Mouse (Mus musculus) heart, embryonic 14.5 days (tissue): ENCODE data around the gene Tmem199. TPM values are rescaled to one million over a fixed set of nuclear protein-coding genes. Genes with fewer than 3 reads are reported as not detected.
A peak's percentile ranks its signal among the peaks of the same experiment; 100 is the strongest.

Experiments
- ATAC-seq: fragments of 200-750 bp; cut with Nextera tagmentation; 2 replicates; pipeline ENCODE4 v1.8.0; 2017; ENCODE audit warnings: low read depth, moderate TSS enrichment; ENCODE audit not compliant: insufficient number of reproducible peaks, insufficient read depth, low FRiP score
- H3K27ac ChIP-seq, 2 experiments: fragments of 200-500 bp in 1 of 2; fragments of 300-500 bp in 1 of 2; sonication (generic) in 1 of 2; replicated peaks in 1 of 2; 2 replicates each; pipeline ENCODE4 v1.5.1; 2012 to 2014; ENCODE audit warnings: low read depth in 2 of 2, low read length in 2 of 2, control low read depth in 1 of 2, mild to moderate bottlenecking in 1 of 2, mixed read lengths in 1 of 2; ENCODE audit not compliant: control insufficient read depth in 1 of 2, insufficient read depth in 1 of 2
- H3K27me3 ChIP-seq: fragments of 300-500 bp; sonication (generic); 2 replicates; pipeline ENCODE4 v1.6.1; 2014; ENCODE audit warnings: mild to moderate bottlenecking, low read length, control low read depth; ENCODE audit not compliant: control insufficient read depth, insufficient read depth
- H3K36me3 ChIP-seq: fragments of 300-500 bp; sonication (generic); 2 replicates; pipeline ENCODE4 v1.6.1; 2014; ENCODE audit warnings: mild to moderate bottlenecking, control low read depth, low read length, mixed read lengths; ENCODE audit not compliant: control insufficient read depth, insufficient read depth
- H3K4me1 ChIP-seq, 2 experiments: fragments of 200-500 bp in 1 of 2; fragments of 300-500 bp in 1 of 2; sonication (generic) in 1 of 2; 2 replicates each; pipeline ENCODE4 v1.6.1; 2012 to 2014; ENCODE audit warnings: low read length in 2 of 2, control low read depth in 1 of 2, mixed read lengths in 1 of 2; ENCODE audit not compliant: control insufficient read depth in 2 of 2, insufficient read depth in 2 of 2
- H3K4me2 ChIP-seq: fragments of 300-500 bp; sonication (generic); 2 replicates; pipeline ENCODE4 v1.6.1; 2014; ENCODE audit warnings: mild to moderate bottlenecking, low read length
- H3K4me3 ChIP-seq, 2 experiments: fragments of 200-500 bp in 1 of 2; fragments of 300-500 bp in 1 of 2; sonication (generic) in 1 of 2; 2 replicates each; pipeline ENCODE4 v1.5.1; 2012 to 2014; ENCODE audit warnings: low read length in 2 of 2, mild to moderate bottlenecking in 2 of 2, control low read depth in 1 of 2, low read depth in 1 of 2, moderate library complexity in 1 of 2; ENCODE audit not compliant: control insufficient read depth in 1 of 2, insufficient read depth in 1 of 2
- H3K9ac ChIP-seq: fragments of 300-500 bp; sonication (generic); 2 replicates; pipeline ENCODE4 v1.6.1; 2014; ENCODE audit warnings: mild to moderate bottlenecking, low read length
- H3K9me3 ChIP-seq: fragments of 300-500 bp; sonication (generic); 2 replicates; pipeline ENCODE4 v1.6.1; 2016; ENCODE audit warnings: low read length, control low read depth; ENCODE audit not compliant: control insufficient read depth
- WGBS: fragments of 180-500 bp; shearing (Covaris S2); extraction: QIAGEN DNeasy Blood & Tissue Kit; methylation state at CpG from one replicate; pipeline ENCODE4 v1.1.7; 2014; 5-methylcytosine and 5-hydroxymethylcytosine counted together
- polyA plus RNA-seq: library from polyadenylated mRNA; unstranded; fragments of >200 nt; fragmentation: Nextera tagmentation; extraction: Ambion mirVana; gene quantifications from 2 replicates; pipeline ENCODE4 v1.2.1, GENCODE M21; 2014

The Tmem199 gene
- polyA plus RNA-seq, 1 experiment from 2014 or later, result 44.4 TPM

- no peak overlapping the region for H3K4me3 ChIP-seq
- no peak for ATAC-seq
- H3K9ac ChIP-seq, result no peak overlapping the region
- no peaks in the 10 kb centered on the region for H3K4me1 ChIP-seq
- H3K27me3 ChIP-seq, result peaks cover 8% of the 10 kb centered on the region
- H3K36me3 ChIP-seq, result peaks cover 44% of the 10 kb centered on the region
- H3K4me2 ChIP-seq, result no peak overlapping the region
- 80% methylated on average over 3 of the region's 3 CpGs for WGBS
- H3K9me3 ChIP-seq, result no peaks in the 10 kb centered on the region
- no peak overlapping the region for H3K27ac ChIP-seq
Observed at GRCm38 (mm10) chr11:78505430-78505829, 6.5 kb downstream of the Tmem199 start.

GRCm38 (mm10) chr11:78502909-78503650, 8.9 kb downstream of the Tmem199 start, which contains the start of gene Sebox:
TSS of gene Sebox (plus strand) at chr11:78503447.
- Histone ChIP-seq H3K36me3 (peaks cover 26% of the 10 kb centered on the region), H3K9ac (no peak within 1 kb of the TSS), H3K4me1 (no peaks in the 10 kb centered on the region; a peak in 1 of 4 replicates), H3K4me3 (no peak within 1 kb of the TSS), H3K9me3 (no peaks in the 10 kb centered on the region), H3K4me2 (no peak within 1 kb of the TSS), H3K27ac (no peak within 1 kb of the TSS), H3K27me3 (peaks cover 32% of the 10 kb centered on the region)
- no peak for ATAC-seq
- WGBS, result 55% methylated on average over 7 of the region's 7 CpGs

GRCm38 (mm10) chr11:78501529-78501928, 10.4 kb downstream of the Tmem199 start:
- H3K4me1 ChIP-seq, result peaks cover 3 to 5% of the 10 kb centered on the region in 2 experiments; a peak in 2 of 4 replicates
- peaks cover 12% of the 10 kb centered on the region; the same call in 1 of the 2 replicates for H3K36me3 ChIP-seq
- no peak for ATAC-seq
- no peak overlapping the region for H3K9ac ChIP-seq
- H3K4me3 ChIP-seq, result no peak overlapping the region
- WGBS, result 75% methylated on average over 20 of the region's 20 CpGs
- no peak overlapping the region for H3K4me2 ChIP-seq
- no peak overlapping the region for H3K27ac ChIP-seq
- H3K27me3 ChIP-seq, result peaks cover 47% of the 10 kb centered on the region
- H3K9me3 ChIP-seq, result no peaks in the 10 kb centered on the region

- no peak overlapping the region for H3K4me2 ChIP-seq
- H3K9ac ChIP-seq, result no peak overlapping the region
- ATAC-seq, result no peak
- H3K36me3 ChIP-seq, result peaks cover 4% of the 10 kb centered on the region; the same call in 1 of the 2 replicates
- no peak overlapping the region for H3K4me3 ChIP-seq
- no peak overlapping the region for H3K27ac ChIP-seq
- 74% methylated on average over 9 of the region's 9 CpGs for WGBS
- no peaks in the 10 kb centered on the region for H3K9me3 ChIP-seq
- H3K4me1 ChIP-seq, result peaks cover 3 to 5% of the 10 kb centered on the region in 2 experiments; a peak in 2 of 4 replicates
- peaks cover 55% of the 10 kb centered on the region for H3K27me3 ChIP-seq
Observed at GRCm38 (mm10) chr11:78500623-78501202, 11.3 kb downstream of the Tmem199 start.

- H3K9ac ChIP-seq, result no peak overlapping the region
- H3K27ac ChIP-seq, result no peak overlapping the region
- 52% methylated on average over 16 of the region's 16 CpGs for WGBS
- no peaks in the 10 kb centered on the region for H3K36me3 ChIP-seq
- H3K4me2 ChIP-seq, result no peak overlapping the region
- peaks cover 3 to 5% of the 10 kb centered on the region in 2 experiments; a peak in 2 of 4 replicates for H3K4me1 ChIP-seq
- H3K4me3 ChIP-seq, result no peak overlapping the region
- no peaks in the 10 kb centered on the region for H3K9me3 ChIP-seq
- no peak for ATAC-seq
- H3K27me3 ChIP-seq, result peaks cover 67% of the 10 kb centered on the region
Observed at GRCm38 (mm10) chr11:78499543-78499942, 12.4 kb downstream of the Tmem199 start.

- WGBS, result 51% methylated on average over 7 of the region's 7 CpGs
- no peak within 1 kb of the TSS for H3K9ac ChIP-seq
- H3K27me3 ChIP-seq, result peaks cover 70% of the 10 kb centered on the region
- ATAC-seq, result no peak
- no peaks in the 10 kb centered on the region for H3K9me3 ChIP-seq
- no peak within 1 kb of the TSS for H3K27ac ChIP-seq
- peak within 1 kb of the TSS; percentile 87 for H3K4me2 ChIP-seq
- H3K36me3 ChIP-seq, result no peaks in the 10 kb centered on the region
- peaks cover 3 to 5% of the 10 kb centered on the region in 2 experiments; a peak in 2 of 4 replicates for H3K4me1 ChIP-seq
- H3K4me3 ChIP-seq, result peak within 1 kb of the TSS; percentile 42 to 46
Observed at GRCm38 (mm10) chr11:78499004-78499403, 13.0 kb downstream of the Tmem199 start, which contains the start of gene Vtn. TSS of gene Vtn (plus strand) at chr11:78499091.

GRCm38 (mm10) chr11:78497544-78498522, 14.1 kb downstream of the Tmem199 start, which contains the start of gene Sarm1:
TSS of gene Sarm1 (minus strand) at chr11:78497754.
- peaks cover 73% of the 10 kb centered on the region for H3K27me3 ChIP-seq
- WGBS, result 5% methylated on average over 36 of the region's 36 CpGs
- peak within 1 kb of the TSS; percentile 42 to 46 for H3K4me3 ChIP-seq
- H3K9ac ChIP-seq, result no peak within 1 kb of the TSS
- no peaks in the 10 kb centered on the region for H3K36me3 ChIP-seq
- ATAC-seq, result peak; percentile 81
- H3K27ac ChIP-seq, result no peak within 1 kb of the TSS
- H3K4me1 ChIP-seq, result peaks cover 3 to 5% of the 10 kb centered on the region in 2 experiments; a peak in 2 of 4 replicates
- H3K9me3 ChIP-seq, result no peaks in the 10 kb centered on the region
- H3K4me2 ChIP-seq, result peak within 1 kb of the TSS; percentile 87
